Mouse (Mus musculus): ENCODE data around the gene Isyna1. TPM values are rescaled to one million over a fixed set of nuclear protein-coding genes. Genes with fewer than 3 reads are reported as not detected.

Isyna1 gene
- polyA plus RNA-seq, 1 experiment from 2014 or later: 107 TPM

GRCm38 (mm10) chr8:70591569-70591968 lies 2.6 kb upstream of the Isyna1 start:
- Histone ChIP-seq H3K27me3 (ENCODE audit: insufficient read depth, low read length) (no peaks in the 10 kb centered on the region), H3K4me1 (ENCODE audit: insufficient read depth) (peaks cover 4% of the 10 kb centered on the region), H3K4me2 (no peak overlapping the region), H3K4me3 (ENCODE audit: low read depth, low read length) (no peak overlapping the region), H3K27ac (ENCODE audit: low read depth) (0 out of 2 replicates have a peak overlapping the region, but pooled peaks have one; percentile 12), H3K36me3 (ENCODE audit: insufficient read depth) (peaks cover 54% of the 10 kb centered on the region), H3K9me3 (ENCODE audit: low read depth, low read length) (no peaks in the 10 kb centered on the region), H3K9ac (no peak overlapping the region)
- no peak for TF ChIP-seq CTCF (IDR thresholded peaks at IDR 0.05; ENCODE audit: low read depth)
- 85% methylated on average over 12 of the region's 12 CpGs for WGBS
- no peak for ATAC-seq (ENCODE audit: insufficient read depth)
- no peak for DNase-seq

GRCm38 (mm10) chr8:70593173-70593572 lies 1.0 kb upstream of the Isyna1 start:
- H3K27me3 ChIP-seq (ENCODE audit: insufficient read depth, low read length): no peaks in the 10 kb centered on the region
- WGBS: 36% methylated on average over 8 of the region's 8 CpGs
- H3K4me3 ChIP-seq (ENCODE audit: low read depth, low read length): peak overlapping the region; percentile 62
- H3K9ac ChIP-seq: peak overlapping the region; percentile 67
- ATAC-seq (ENCODE audit: insufficient read depth): no peak
- H3K4me2 ChIP-seq: peak overlapping the region; percentile 100
- no peaks in the 10 kb centered on the region for H3K9me3 ChIP-seq (ENCODE audit: low read depth, low read length)
- H3K27ac ChIP-seq (ENCODE audit: low read depth): peak overlapping the region; percentile 85
- no peak for TF ChIP-seq CTCF (IDR thresholded peaks at IDR 0.05; ENCODE audit: low read depth)
- H3K36me3 ChIP-seq (ENCODE audit: insufficient read depth): peaks cover 54% of the 10 kb centered on the region
- peak; percentile 41 for DNase-seq
- H3K4me1 ChIP-seq (ENCODE audit: insufficient read depth): peaks cover 10% of the 10 kb centered on the region

- Histone ChIP-seq H3K4me2 (peak overlapping the region; percentile 100), H3K9me3 (ENCODE audit: low read depth, low read length) (no peaks in the 10 kb centered on the region), H3K27me3 (ENCODE audit: insufficient read depth, low read length) (no peaks in the 10 kb centered on the region), H3K4me1 (ENCODE audit: insufficient read depth) (peaks cover 18% of the 10 kb centered on the region), H3K36me3 (ENCODE audit: insufficient read depth) (peaks cover 42% of the 10 kb centered on the region), H3K9ac (peak overlapping the region; percentile 67), H3K4me3 (ENCODE audit: low read depth, low read length) (peak overlapping the region; percentile 62), H3K27ac (ENCODE audit: low read depth) (peak overlapping the region; percentile 85)
- DNase-seq (peak; percentile 42), ATAC-seq (ENCODE audit: insufficient read depth) (peak; percentile 1; the same call in 1 of the 2 replicates)
- no peak for TF ChIP-seq CTCF (IDR thresholded peaks at IDR 0.05; ENCODE audit: low read depth)
- WGBS: 8% methylated on average over 82 of the region's 82 CpGs
Observed at GRCm38 (mm10) chr8:70594621-70595564, 720 bp downstream of the Isyna1 start.

DNA sequence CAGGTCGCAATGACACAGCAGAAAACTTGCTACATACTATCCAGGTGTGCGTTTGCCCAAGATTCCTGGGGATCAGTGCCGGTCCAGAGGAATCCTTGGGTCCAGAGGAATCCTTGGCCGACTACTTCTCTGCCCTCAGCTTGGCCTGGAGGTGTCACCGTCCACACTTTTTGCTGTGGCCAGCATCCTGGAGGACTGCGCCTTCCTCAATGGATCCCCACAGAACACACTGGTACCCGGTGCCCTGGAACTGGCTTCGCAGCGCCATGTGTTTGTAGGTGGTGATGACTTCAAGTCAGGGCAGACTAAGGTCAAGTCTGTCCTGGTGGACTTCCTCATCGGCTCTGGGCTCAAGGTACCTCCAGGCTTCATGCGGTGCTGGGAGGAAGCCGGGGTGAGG lies 1.6 kb downstream of the Isyna1 start:
- no peak for TF ChIP-seq CTCF (IDR thresholded peaks at IDR 0.05; ENCODE audit: low read depth)
- ATAC-seq (ENCODE audit: insufficient read depth): no peak

DNA sequence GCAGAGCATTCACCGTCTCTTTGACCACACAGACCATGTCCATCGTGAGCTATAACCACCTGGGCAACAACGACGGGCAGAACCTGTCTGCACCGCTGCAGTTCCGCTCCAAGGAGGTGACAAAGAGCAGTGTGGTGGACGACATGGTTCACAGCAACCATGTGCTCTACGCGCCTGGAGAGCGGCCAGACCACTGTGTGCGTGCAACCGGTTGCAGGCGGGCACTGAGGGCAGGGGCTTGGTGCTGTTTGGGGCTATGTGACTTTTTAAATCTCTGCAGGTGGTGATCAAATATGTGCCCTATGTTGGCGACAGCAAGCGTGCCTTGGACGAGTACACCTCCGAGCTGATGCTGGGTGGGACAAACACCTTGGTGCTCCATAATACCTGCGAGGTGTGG lies 2.0 kb downstream of the Isyna1 start:
- Histone ChIP-seq H3K36me3 (ENCODE audit: insufficient read depth) (peaks cover 31% of the 10 kb centered on the region), H3K4me2 (no peak overlapping the region), H3K27me3 (ENCODE audit: insufficient read depth, low read length) (no peaks in the 10 kb centered on the region), H3K9ac (no peak overlapping the region), H3K4me1 (ENCODE audit: insufficient read depth) (peaks cover 30% of the 10 kb centered on the region), H3K27ac (ENCODE audit: low read depth) (no peak overlapping the region), H3K4me3 (ENCODE audit: low read depth, low read length) (no peak overlapping the region), H3K9me3 (ENCODE audit: low read depth, low read length) (no peaks in the 10 kb centered on the region)
- TF ChIP-seq CTCF (IDR thresholded peaks at IDR 0.05; ENCODE audit: low read depth): no peak
- DNase-seq (no peak), ATAC-seq (ENCODE audit: insufficient read depth) (no peak)
- 92% methylated on average over 18 of the region's 18 CpGs for whole genome bisulfite sequencing

More for the DNA sequence above, 1.6 kb downstream of the Isyna1 start:
- H3K9ac ChIP-seq: no peak overlapping the region
- no peaks in the 10 kb centered on the region for H3K27me3 ChIP-seq (ENCODE audit: insufficient read depth, low read length)
- H3K4me1 ChIP-seq (ENCODE audit: insufficient read depth): peaks cover 26% of the 10 kb centered on the region
- WGBS: 85% methylated on average over 12 of the region's 12 CpGs
- H3K9me3 ChIP-seq (ENCODE audit: low read depth, low read length): no peaks in the 10 kb centered on the region
- H3K27ac ChIP-seq (ENCODE audit: low read depth): no peak overlapping the region
- peak overlapping the region; percentile 62; the same call in 1 of the 2 replicates for H3K4me3 ChIP-seq (ENCODE audit: low read depth, low read length)
- H3K36me3 ChIP-seq (ENCODE audit: insufficient read depth): peaks cover 33% of the 10 kb centered on the region
- H3K4me2 ChIP-seq: peak overlapping the region; percentile 100; the same call in 1 of the 2 replicates
- no peak for DNase-seq

DNA sequence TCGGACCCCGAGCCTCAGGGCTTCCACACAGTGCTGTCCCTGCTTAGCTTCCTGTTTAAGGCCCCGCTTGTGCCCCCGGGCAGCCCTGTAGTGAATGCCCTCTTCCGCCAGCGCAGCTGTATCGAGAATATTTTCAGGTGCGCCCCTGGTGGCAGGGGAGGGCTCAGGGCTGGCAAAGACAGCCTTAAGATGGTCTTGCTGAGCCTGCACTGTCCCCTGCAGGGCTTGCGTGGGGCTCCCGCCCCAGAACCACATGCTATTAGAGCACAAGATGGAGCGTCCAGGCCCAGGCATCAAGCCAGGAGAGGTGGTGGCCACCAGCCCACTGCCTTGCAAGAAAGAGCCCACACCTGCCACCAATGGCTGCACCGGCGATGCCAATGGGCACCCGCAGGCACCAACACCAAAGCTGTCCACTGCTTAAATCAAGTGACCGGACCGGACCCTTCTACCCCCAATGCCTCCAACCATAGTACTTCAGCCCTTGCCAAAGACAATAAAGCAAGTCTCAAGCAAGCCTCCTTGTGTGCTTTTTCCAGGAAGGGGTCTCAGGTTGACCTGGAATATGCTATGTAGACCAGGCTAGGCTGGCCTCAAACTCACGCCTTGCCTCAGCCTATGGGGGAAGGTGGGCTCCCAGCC lies 2.7 kb downstream of the Isyna1 start:
- Histone ChIP-seq H3K27ac (ENCODE audit: low read depth) (no peak overlapping the region), H3K9ac (no peak overlapping the region), H3K36me3 (ENCODE audit: insufficient read depth) (peaks cover 26% of the 10 kb centered on the region), H3K27me3 (ENCODE audit: insufficient read depth, low read length) (no peaks in the 10 kb centered on the region), H3K4me3 (ENCODE audit: low read depth, low read length) (peak overlapping the region; percentile 46), H3K9me3 (ENCODE audit: low read depth, low read length) (no peaks in the 10 kb centered on the region), H3K4me2 (peak overlapping the region; percentile 83), H3K4me1 (ENCODE audit: insufficient read depth) (peaks cover 35% of the 10 kb centered on the region)
- DNase-seq (peak; percentile 39), ATAC-seq (ENCODE audit: insufficient read depth) (no peak)
- TF ChIP-seq CTCF (IDR thresholded peaks at IDR 0.05; ENCODE audit: low read depth): peak; percentile 46
- 85% methylated on average over 17 of the region's 17 CpGs for WGBS

Measured in lung, embryonic 14.5 days (tissue).